Mouse (Mus musculus): ENCODE measurements at regions not wholly inside any gene's neighbourhood (a gene's known extent, or its start where the extent isn't known, plus 50 kb on each side); places are given as distances from the start of the nearest gene placed in this dataset.

DNA sequence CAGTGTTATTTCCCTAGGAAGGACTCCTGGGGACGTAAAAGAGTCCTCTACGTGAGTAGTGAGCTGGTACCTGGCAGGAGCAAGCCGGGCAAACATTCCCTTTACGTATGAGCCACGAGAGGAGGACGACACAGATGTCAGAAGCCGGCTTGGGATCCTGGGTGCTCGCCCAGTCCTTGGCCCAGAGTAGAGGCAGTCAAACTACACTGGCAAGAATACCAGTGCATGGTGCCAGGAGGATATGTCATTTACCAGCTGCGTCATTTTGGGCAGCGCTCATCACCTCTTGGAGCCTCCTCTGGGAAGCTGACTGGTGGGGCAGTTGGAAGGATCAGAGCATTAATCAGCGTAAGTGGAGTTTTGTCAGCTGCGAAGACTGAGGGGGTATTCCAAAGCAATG lies 343.0 kb upstream of the Klf4 start:
- no peaks in the 10 kb centered on the region for H3K27me3 ChIP-seq (ENCODE audit: control insufficient read depth, insufficient read depth, low read length)
- DNase-seq (ENCODE audit: low spot score), result no peak
- H3K4me1 ChIP-seq (ENCODE audit: control insufficient read depth, insufficient read depth, low read length), result no peaks in the 10 kb centered on the region
- H3K4me2 ChIP-seq (replicated peaks; ENCODE audit: low read depth, low read length, severe bottlenecking), result no peak overlapping the region
- H3K4me3 ChIP-seq (replicated peaks; ENCODE audit: low read length), result no peak overlapping the region
- TF ChIP-seq POLR2A (IDR thresholded peaks at IDR 0.05; ENCODE audit: borderline replicate concordance, extremely low read depth, insufficient read depth, insufficient read length), result no peak
- H3K9me3 ChIP-seq (ENCODE audit: control insufficient read depth, low read length), result no peaks in the 10 kb centered on the region
- H3K36me3 ChIP-seq (ENCODE audit: control insufficient read depth, insufficient read depth, low read length), result no peaks in the 10 kb centered on the region
- H3K9ac ChIP-seq (ENCODE audit: low read depth, low read length, severe bottlenecking), result no peak overlapping the region
- whole genome bisulfite sequencing, result 83% methylated on average over 12 of the region's 12 CpGs
- no peak for ATAC-seq (ENCODE audit: low FRiP score, low read depth)
- no peak overlapping the region for H3K27ac ChIP-seq (replicated peaks; ENCODE audit: low read depth, low read length)

DNA sequence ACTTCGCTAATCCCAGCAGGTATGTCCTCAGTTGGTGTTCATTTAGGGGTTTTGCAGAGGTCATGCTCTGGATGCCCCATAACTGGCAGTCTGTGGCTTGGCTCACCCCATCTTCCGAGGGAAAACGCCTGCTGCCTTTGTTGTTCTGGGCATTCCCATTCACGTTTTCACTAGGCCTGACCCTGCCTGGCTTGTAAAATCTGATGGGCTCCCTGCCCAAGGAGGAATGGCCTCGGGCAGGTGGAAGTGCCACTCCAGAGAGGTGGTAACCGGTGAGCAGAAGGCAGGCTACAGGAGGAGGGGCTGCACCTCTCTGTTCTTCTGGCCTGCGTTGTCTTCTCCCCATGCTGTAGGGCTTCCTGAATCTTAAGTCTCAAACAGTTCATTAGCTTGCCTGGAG lies 342.6 kb upstream of the Klf4 start:
- no peak overlapping the region for H3K4me2 ChIP-seq (replicated peaks; ENCODE audit: low read depth, low read length, severe bottlenecking)
- H3K27me3 ChIP-seq (ENCODE audit: control insufficient read depth, insufficient read depth, low read length), result no peaks in the 10 kb centered on the region
- no peak for TF ChIP-seq POLR2A (IDR thresholded peaks at IDR 0.05; ENCODE audit: borderline replicate concordance, extremely low read depth, insufficient read depth, insufficient read length)
- H3K9me3 ChIP-seq (ENCODE audit: control insufficient read depth, low read length), result no peaks in the 10 kb centered on the region
- no peak overlapping the region for H3K4me3 ChIP-seq (replicated peaks; ENCODE audit: low read length)
- no peak overlapping the region for H3K27ac ChIP-seq (replicated peaks; ENCODE audit: low read depth, low read length)
- H3K36me3 ChIP-seq (ENCODE audit: control insufficient read depth, insufficient read depth, low read length), result no peaks in the 10 kb centered on the region
- ATAC-seq (ENCODE audit: low FRiP score, low read depth) (no peak), DNase-seq (ENCODE audit: low spot score) (no peak)
- H3K4me1 ChIP-seq (ENCODE audit: control insufficient read depth, insufficient read depth, low read length), result no peaks in the 10 kb centered on the region
- 45% methylated on average over 7 of the region's 7 CpGs for WGBS
- H3K9ac ChIP-seq (ENCODE audit: low read depth, low read length, severe bottlenecking), result no peak overlapping the region

GRCm38 (mm10) chr4:55874276-55874675 lies 342.0 kb upstream of the Klf4 start:
- no peak overlapping the region for H3K4me3 ChIP-seq (replicated peaks; ENCODE audit: low read length)
- H3K36me3 ChIP-seq (ENCODE audit: control insufficient read depth, insufficient read depth, low read length), result no peaks in the 10 kb centered on the region
- H3K27me3 ChIP-seq (ENCODE audit: control insufficient read depth, insufficient read depth, low read length), result no peaks in the 10 kb centered on the region
- TF ChIP-seq POLR2A (IDR thresholded peaks at IDR 0.05; ENCODE audit: borderline replicate concordance, extremely low read depth, insufficient read depth, insufficient read length), result no peak
- no peaks in the 10 kb centered on the region for H3K9me3 ChIP-seq (ENCODE audit: control insufficient read depth, low read length)
- ATAC-seq (ENCODE audit: low FRiP score, low read depth) (no peak), DNase-seq (ENCODE audit: low spot score) (no peak)
- no peaks in the 10 kb centered on the region for H3K4me1 ChIP-seq (ENCODE audit: control insufficient read depth, insufficient read depth, low read length)
- H3K9ac ChIP-seq (ENCODE audit: low read depth, low read length, severe bottlenecking), result no peak overlapping the region
- 74% methylated on average over 4 of the region's 4 CpGs for WGBS
- H3K27ac ChIP-seq (replicated peaks; ENCODE audit: low read depth, low read length), result no peak overlapping the region
- no peak overlapping the region for H3K4me2 ChIP-seq (replicated peaks; ENCODE audit: low read depth, low read length, severe bottlenecking)

DNA sequence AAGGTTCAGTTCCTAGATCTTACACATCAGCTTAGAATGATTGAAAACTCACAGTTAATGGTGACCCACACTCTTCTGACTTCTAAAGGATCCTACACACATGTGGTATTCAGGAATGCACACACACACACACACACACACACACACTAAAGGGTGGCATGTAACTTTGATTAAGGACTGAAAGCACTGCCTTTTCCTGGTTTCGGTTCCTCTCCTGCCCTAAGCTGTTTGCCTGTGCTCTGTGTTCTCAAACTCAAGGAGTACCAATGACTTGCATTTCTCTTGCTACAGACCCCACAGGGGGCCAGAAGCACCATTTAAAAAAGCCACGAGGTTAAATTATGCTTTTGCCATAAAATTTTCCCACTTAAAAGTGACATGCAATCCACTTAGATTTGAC lies 327.8 kb upstream of the Klf4 start:
- WGBS, result 51% methylated on average over 2 of the region's 2 CpGs
- no peak overlapping the region for H3K9ac ChIP-seq (ENCODE audit: low read depth, low read length, severe bottlenecking)
- H3K9me3 ChIP-seq (ENCODE audit: control insufficient read depth, low read length), result no peaks in the 10 kb centered on the region
- no peak overlapping the region for H3K27ac ChIP-seq (replicated peaks; ENCODE audit: low read depth, low read length)
- H3K36me3 ChIP-seq (ENCODE audit: control insufficient read depth, insufficient read depth, low read length), result no peaks in the 10 kb centered on the region
- DNase-seq (ENCODE audit: low spot score) (no peak), ATAC-seq (ENCODE audit: low FRiP score, low read depth) (no peak)
- no peaks in the 10 kb centered on the region for H3K4me1 ChIP-seq (ENCODE audit: control insufficient read depth, insufficient read depth, low read length)
- H3K27me3 ChIP-seq (ENCODE audit: control insufficient read depth, insufficient read depth, low read length), result no peaks in the 10 kb centered on the region
- no peak overlapping the region for H3K4me2 ChIP-seq (replicated peaks; ENCODE audit: low read depth, low read length, severe bottlenecking)
- no peak overlapping the region for H3K4me3 ChIP-seq (replicated peaks; ENCODE audit: low read length)
- no peak for TF ChIP-seq POLR2A (IDR thresholded peaks at IDR 0.05; ENCODE audit: borderline replicate concordance, extremely low read depth, insufficient read depth, insufficient read length)

- 73% methylated on average over 2 of the region's 2 CpGs for whole genome bisulfite sequencing
- ATAC-seq (ENCODE audit: low FRiP score, low read depth), result no peak
These were observed 327.0 kb upstream of the Klf4 start for GRCm38 (mm10) chr4:55859211-55859761.

DNA sequence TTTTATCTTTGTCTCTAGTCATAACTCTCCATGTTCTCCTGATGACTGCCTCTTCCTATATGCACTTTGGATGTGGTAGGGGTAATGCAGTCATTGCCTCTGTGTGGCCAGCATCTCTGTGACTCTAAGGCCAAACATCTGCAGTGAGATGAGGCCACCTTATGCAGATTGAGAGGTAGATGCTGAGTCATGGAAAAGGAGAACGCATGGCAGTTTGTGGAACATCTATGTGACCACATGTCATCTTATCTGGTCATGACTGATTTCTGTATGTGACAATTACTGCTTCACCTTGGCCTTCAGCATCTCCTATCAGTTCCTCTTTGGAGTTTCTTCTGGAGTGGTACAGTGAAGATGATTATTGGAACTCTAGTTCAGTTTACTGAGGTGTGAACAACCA lies 319.2 kb upstream of the Klf4 start:
- Histone ChIP-seq H3K4me2 (replicated peaks; ENCODE audit: low read depth, low read length, severe bottlenecking) (no peak overlapping the region), H3K27me3 (ENCODE audit: control insufficient read depth, insufficient read depth, low read length) (no peaks in the 10 kb centered on the region), H3K4me3 (replicated peaks; ENCODE audit: low read length) (no peak overlapping the region), H3K9me3 (ENCODE audit: control insufficient read depth, low read length) (no peaks in the 10 kb centered on the region), H3K36me3 (ENCODE audit: control insufficient read depth, insufficient read depth, low read length) (no peaks in the 10 kb centered on the region), H3K4me1 (ENCODE audit: control insufficient read depth, insufficient read depth, low read length) (no peaks in the 10 kb centered on the region), H3K27ac (replicated peaks; ENCODE audit: low read depth, low read length) (no peak overlapping the region), H3K9ac (ENCODE audit: low read depth, low read length, severe bottlenecking) (no peak overlapping the region)
- DNase-seq (ENCODE audit: low spot score), result no peak
- 96% methylated on average over 1 of the region's 1 CpGs for WGBS
- no peak for TF ChIP-seq POLR2A (IDR thresholded peaks at IDR 0.05; ENCODE audit: borderline replicate concordance, extremely low read depth, insufficient read depth, insufficient read length)
- no peak for ATAC-seq (ENCODE audit: low FRiP score, low read depth)

More at GRCm38 (mm10) chr4:55859211-55859761, 327.0 kb upstream of the Klf4 start:
- no peak for TF ChIP-seq POLR2A (IDR thresholded peaks at IDR 0.05; ENCODE audit: borderline replicate concordance, extremely low read depth, insufficient read depth, insufficient read length)
- H3K4me2 ChIP-seq (replicated peaks; ENCODE audit: low read depth, low read length, severe bottlenecking), result no peak overlapping the region
- no peak for DNase-seq (ENCODE audit: low spot score)
- H3K4me1 ChIP-seq (ENCODE audit: control insufficient read depth, insufficient read depth, low read length), result no peaks in the 10 kb centered on the region
- H3K9me3 ChIP-seq (ENCODE audit: control insufficient read depth, low read length), result no peaks in the 10 kb centered on the region
- no peaks in the 10 kb centered on the region for H3K27me3 ChIP-seq (ENCODE audit: control insufficient read depth, insufficient read depth, low read length)
- H3K4me3 ChIP-seq (replicated peaks; ENCODE audit: low read length), result no peak overlapping the region
- no peak overlapping the region for H3K27ac ChIP-seq (replicated peaks; ENCODE audit: low read depth, low read length)
- no peak overlapping the region for H3K9ac ChIP-seq (ENCODE audit: low read depth, low read length, severe bottlenecking)
- H3K36me3 ChIP-seq (ENCODE audit: control insufficient read depth, insufficient read depth, low read length), result no peaks in the 10 kb centered on the region

Measured in limb, embryonic 14.5 days (tissue).